Mouse (Mus musculus) midbrain, embryonic 12.5 days (tissue): Measurements from ENCODE around the gene Cd2ap. TPM values are rescaled to one million over a fixed set of nuclear protein-coding genes. Genes with fewer than 3 reads are reported as not detected.

Experiments used
- ATAC-seq: fragments of 200-750 bp; cut with Nextera tagmentation; 2 replicates; pipeline ENCODE4 v1.8.0; 2017; ENCODE audit warnings: low read depth, moderate TSS enrichment, moderate library complexity; ENCODE audit not compliant: low FRiP score
- H3K27ac ChIP-seq: fragments of 300-500 bp; sonication (generic); replicated peaks from 2 replicates; pipeline ENCODE4 v1.5.1; 2016; ENCODE audit warnings: mild to moderate bottlenecking
- H3K27me3 ChIP-seq: fragments of 300-500 bp; sonication (generic); 2 replicates; pipeline ENCODE4 v1.6.1; 2016; ENCODE audit warnings: mild to moderate bottlenecking
- H3K36me3 ChIP-seq: fragments of 300-500 bp; sonication (generic); 2 replicates; pipeline ENCODE4 v1.6.1; 2016
- H3K4me1 ChIP-seq: fragments of 300-500 bp; sonication (generic); 2 replicates; pipeline ENCODE4 v1.6.1; 2016
- H3K4me2 ChIP-seq: fragments of 300-500 bp; sonication (generic); replicated peaks from 2 replicates; pipeline ENCODE4 v1.6.1; 2016; ENCODE audit warnings: mild to moderate bottlenecking, moderate library complexity
- H3K4me3 ChIP-seq: fragments of 300-500 bp; sonication (generic); 2 replicates; pipeline ENCODE4 v1.5.1; 2016; ENCODE audit warnings: mild to moderate bottlenecking
- H3K9ac ChIP-seq: fragments of 300-500 bp; sonication (generic); replicated peaks from 2 replicates; pipeline ENCODE4 v1.6.1; 2016; ENCODE audit warnings: mild to moderate bottlenecking, moderate library complexity
- H3K9me3 ChIP-seq: fragments of 300-500 bp; sonication (generic); 2 replicates; pipeline ENCODE4 v1.6.1; 2016; ENCODE audit warnings: mild to moderate bottlenecking
- WGBS: fragments of 180-500 bp; shearing (Covaris S2); methylation state at CpG from one replicate; pipeline ENCODE4 v1.1.7; 2016; 5-methylcytosine and 5-hydroxymethylcytosine counted together
- polyA plus RNA-seq: library from polyadenylated mRNA; unstranded; fragments of >200 nt; fragmentation: Nextera tagmentation; extraction: Ambion mirVana; gene quantifications from 2 replicates; pipeline ENCODE4 v1.2.1, GENCODE M21; 2016

Gene Cd2ap
- polyA plus RNA-seq, 1 experiment from 2014 or later = 13.2 TPM

GRCm38 (mm10) chr17:42887282-42887707 lies 10.8 kb upstream of the Cd2ap start:
- ATAC-seq = no peak

GRCm38 (mm10) chr17:42885091-42885501 lies 8.6 kb upstream of the Cd2ap start:
- H3K27ac ChIP-seq = no peak overlapping the region
- no peak overlapping the region for H3K9ac ChIP-seq
- H3K36me3 ChIP-seq = no peaks in the 10 kb centered on the region
- no peaks in the 10 kb centered on the region for H3K27me3 ChIP-seq
- ATAC-seq = no peak
- no peak overlapping the region for H3K4me2 ChIP-seq
- WGBS = 73% methylated on average over 7 of the region's 7 CpGs
- no peak overlapping the region for H3K4me3 ChIP-seq
- H3K9me3 ChIP-seq = no peaks in the 10 kb centered on the region
- no peaks in the 10 kb centered on the region for H3K4me1 ChIP-seq

More at GRCm38 (mm10) chr17:42887282-42887707, 10.8 kb upstream of the Cd2ap start:
- H3K27ac ChIP-seq = no peak overlapping the region
- no peaks in the 10 kb centered on the region for H3K27me3 ChIP-seq
- no peak overlapping the region for H3K9ac ChIP-seq
- H3K9me3 ChIP-seq = no peaks in the 10 kb centered on the region
- no peaks in the 10 kb centered on the region for H3K4me1 ChIP-seq
- no peak overlapping the region for H3K4me3 ChIP-seq
- 90% methylated on average over 4 of the region's 4 CpGs for WGBS
- H3K4me2 ChIP-seq = no peak overlapping the region
- H3K36me3 ChIP-seq = no peaks in the 10 kb centered on the region

GRCm38 (mm10) chr17:42884382-42884781 lies 7.9 kb upstream of the Cd2ap start:
- H3K4me3 ChIP-seq = no peak overlapping the region
- ATAC-seq = no peak
- 79% methylated on average over 4 of the region's 4 CpGs for WGBS

GRCm38 (mm10) chr17:42883769-42884168 lies 7.3 kb upstream of the Cd2ap start:
- no peak for ATAC-seq
- WGBS = 89% methylated on average over 8 of the region's 8 CpGs
- Histone ChIP-seq H3K4me1 (no peaks in the 10 kb centered on the region), H3K4me3 (no peak overlapping the region), H3K9me3 (no peaks in the 10 kb centered on the region), H3K27ac (no peak overlapping the region), H3K27me3 (no peaks in the 10 kb centered on the region), H3K9ac (no peak overlapping the region), H3K4me2 (no peak overlapping the region), H3K36me3 (no peaks in the 10 kb centered on the region)

More at GRCm38 (mm10) chr17:42884382-42884781, 7.9 kb upstream of the Cd2ap start:
- Histone ChIP-seq H3K4me2 (no peak overlapping the region), H3K4me1 (no peaks in the 10 kb centered on the region), H3K9me3 (no peaks in the 10 kb centered on the region), H3K36me3 (no peaks in the 10 kb centered on the region), H3K27ac (no peak overlapping the region), H3K9ac (no peak overlapping the region), H3K27me3 (no peaks in the 10 kb centered on the region)

- no peaks in the 10 kb centered on the region for H3K36me3 ChIP-seq
- WGBS = 78% methylated on average over 9 of the region's 9 CpGs
- no peak overlapping the region for H3K9ac ChIP-seq
- no peak overlapping the region for H3K4me3 ChIP-seq
- H3K27me3 ChIP-seq = no peaks in the 10 kb centered on the region
- ATAC-seq = no peak
- H3K27ac ChIP-seq = no peak overlapping the region
- H3K9me3 ChIP-seq = no peaks in the 10 kb centered on the region
- H3K4me1 ChIP-seq = no peaks in the 10 kb centered on the region
- no peak overlapping the region for H3K4me2 ChIP-seq
Measured at GRCm38 (mm10) chr17:42883315-42883714, 6.8 kb upstream of the Cd2ap start.

- Histone ChIP-seq H3K9ac (no peak overlapping the region), H3K27ac (no peak overlapping the region), H3K27me3 (no peaks in the 10 kb centered on the region), H3K4me3 (no peak overlapping the region), H3K4me1 (no peaks in the 10 kb centered on the region), H3K9me3 (no peaks in the 10 kb centered on the region), H3K36me3 (no peaks in the 10 kb centered on the region), H3K4me2 (no peak overlapping the region)
- no peak for ATAC-seq
- WGBS = 90% methylated on average over 1 of the region's 1 CpGs
Measured at GRCm38 (mm10) chr17:42882873-42883272, 6.4 kb upstream of the Cd2ap start.

GRCm38 (mm10) chr17:42876904-42877425 lies 500 bp upstream of the Cd2ap start:
- 41% methylated on average over 13 of the region's 13 CpGs for WGBS
- H3K36me3 ChIP-seq = no peaks in the 10 kb centered on the region
- peak overlapping the region; percentile 93; the same call in 1 of the 2 replicates for H3K9ac ChIP-seq
- H3K4me2 ChIP-seq = peak overlapping the region; percentile 81
- no peaks in the 10 kb centered on the region for H3K27me3 ChIP-seq
- H3K27ac ChIP-seq = no peak overlapping the region; the same call in 1 of the 2 replicates
- H3K4me3 ChIP-seq = peak overlapping the region; percentile 91
- no peaks in the 10 kb centered on the region for H3K9me3 ChIP-seq
- ATAC-seq = peak; percentile 6
- H3K4me1 ChIP-seq = peaks cover 13% of the 10 kb centered on the region

- WGBS = 1% methylated on average over 17 of the region's 17 CpGs
- no peaks in the 10 kb centered on the region for H3K27me3 ChIP-seq
Measured at GRCm38 (mm10) chr17:42875571-42876000, 879 bp downstream of the Cd2ap start.

GRCm38 (mm10) chr17:42875015-42875414 lies 1.4 kb downstream of the Cd2ap start:
- Histone ChIP-seq H3K4me2 (peak overlapping the region; percentile 81), H3K36me3 (no peaks in the 10 kb centered on the region), H3K27me3 (no peaks in the 10 kb centered on the region), H3K4me1 (peaks cover 13% of the 10 kb centered on the region), H3K4me3 (peak overlapping the region; percentile 91), H3K9ac (peak overlapping the region; percentile 93), H3K9me3 (no peaks in the 10 kb centered on the region), H3K27ac (no peak overlapping the region)
- no peak for ATAC-seq
- WGBS = 21% methylated on average over 6 of the region's 6 CpGs

More at GRCm38 (mm10) chr17:42875571-42876000, 879 bp downstream of the Cd2ap start:
- 0 out of 2 replicates have a peak overlapping the region, but pooled peaks have one; percentile 93 for H3K27ac ChIP-seq
- H3K4me2 ChIP-seq = peak overlapping the region; percentile 81
- peak overlapping the region; percentile 93 for H3K9ac ChIP-seq
- no peaks in the 10 kb centered on the region for H3K9me3 ChIP-seq
- H3K4me1 ChIP-seq = peaks cover 13% of the 10 kb centered on the region
- ATAC-seq = no peak
- H3K36me3 ChIP-seq = no peaks in the 10 kb centered on the region
- H3K4me3 ChIP-seq = peak overlapping the region; percentile 91

- no peaks in the 10 kb centered on the region for H3K36me3 ChIP-seq
- H3K9me3 ChIP-seq = no peaks in the 10 kb centered on the region
- H3K27ac ChIP-seq = no peak overlapping the region
- H3K4me1 ChIP-seq = peaks cover 13% of the 10 kb centered on the region
- H3K4me3 ChIP-seq = no peak overlapping the region
- no peak overlapping the region for H3K4me2 ChIP-seq
- no peak for ATAC-seq
- H3K9ac ChIP-seq = no peak overlapping the region
- no peaks in the 10 kb centered on the region for H3K27me3 ChIP-seq
Measured at GRCm38 (mm10) chr17:42870465-42870864, 6.0 kb downstream of the Cd2ap start.

- no peaks in the 10 kb centered on the region for H3K27me3 ChIP-seq
- no peak overlapping the region for H3K4me3 ChIP-seq
- no peak overlapping the region for H3K27ac ChIP-seq
- H3K9ac ChIP-seq = no peak overlapping the region
- no peak for ATAC-seq
- H3K9me3 ChIP-seq = no peaks in the 10 kb centered on the region
- H3K4me1 ChIP-seq = no peaks in the 10 kb centered on the region
- no peaks in the 10 kb centered on the region for H3K36me3 ChIP-seq
- H3K4me2 ChIP-seq = no peak overlapping the region
- 65% methylated on average over 3 of the region's 3 CpGs for WGBS
Measured at GRCm38 (mm10) chr17:42863186-42863585, 13.3 kb downstream of the Cd2ap start.

GRCm38 (mm10) chr17:42860370-42860769 lies 16.1 kb downstream of the Cd2ap start:
- no peak overlapping the region for H3K4me3 ChIP-seq
- no peaks in the 10 kb centered on the region for H3K4me1 ChIP-seq
- H3K36me3 ChIP-seq = no peaks in the 10 kb centered on the region
- WGBS = 83% methylated on average over 1 of the region's 1 CpGs
- H3K27ac ChIP-seq = no peak overlapping the region
- no peak overlapping the region for H3K4me2 ChIP-seq
- no peaks in the 10 kb centered on the region for H3K9me3 ChIP-seq
- H3K27me3 ChIP-seq = no peaks in the 10 kb centered on the region
- H3K9ac ChIP-seq = no peak overlapping the region
- no peak for ATAC-seq

GRCm38 (mm10) chr17:42857506-42857905 lies 19.0 kb downstream of the Cd2ap start:
- no peaks in the 10 kb centered on the region for H3K36me3 ChIP-seq
- H3K9me3 ChIP-seq = no peaks in the 10 kb centered on the region
- H3K9ac ChIP-seq = no peak overlapping the region
- no peak overlapping the region for H3K4me2 ChIP-seq
- H3K27ac ChIP-seq = no peak overlapping the region
- ATAC-seq = no peak
- H3K4me1 ChIP-seq = no peaks in the 10 kb centered on the region
- H3K27me3 ChIP-seq = no peaks in the 10 kb centered on the region
- H3K4me3 ChIP-seq = no peak overlapping the region
- WGBS = 93% methylated on average over 3 of the region's 3 CpGs
